Mouse (Mus musculus): ENCODE measurements around the gene Avil.

- no peak for TF ChIP-seq POLR2A (IDR thresholded peaks at IDR 0.05; ENCODE audit: low read depth, low read length)
- TF ChIP-seq CTCF (IDR thresholded peaks at IDR 0.05; ENCODE audit: extremely low read depth, insufficient read depth, insufficient read length, insufficient replicate concordance): no peak
Observed at GRCm38 (mm10) chr10:126977076-126977475, 23.4 kb upstream of the Avil start.
